Mouse (Mus musculus): ENCODE data around the gene Cubn. TPM values are rescaled to one million over a fixed set of nuclear protein-coding genes. Genes with fewer than 3 reads are reported as not detected.

The Cubn gene
- polyA plus RNA-seq, 1 experiment: 0.17 TPM

GRCm38 (mm10) chr2:13399480-13400072 lies 92.0 kb downstream of the Cubn start:
- WGBS: 36% methylated on average over 5 of the region's 5 CpGs
- DNase-seq: no peak
- TF ChIP-seq POLR2A (IDR thresholded peaks at IDR 0.05; ENCODE audit: borderline replicate concordance, extremely low read depth, low read depth, low read length) (no peak), CTCF (IDR thresholded peaks at IDR 0.05; ENCODE audit: insufficient read depth, low read length) (no peak)
- H3K4me1 ChIP-seq (ENCODE audit: control insufficient read depth, insufficient read depth, low read length): peaks cover 13% of the 10 kb centered on the region
- H3K4me3 ChIP-seq (replicated peaks; ENCODE audit: extremely low read depth, low read depth, low read length): no peak overlapping the region

DNA sequence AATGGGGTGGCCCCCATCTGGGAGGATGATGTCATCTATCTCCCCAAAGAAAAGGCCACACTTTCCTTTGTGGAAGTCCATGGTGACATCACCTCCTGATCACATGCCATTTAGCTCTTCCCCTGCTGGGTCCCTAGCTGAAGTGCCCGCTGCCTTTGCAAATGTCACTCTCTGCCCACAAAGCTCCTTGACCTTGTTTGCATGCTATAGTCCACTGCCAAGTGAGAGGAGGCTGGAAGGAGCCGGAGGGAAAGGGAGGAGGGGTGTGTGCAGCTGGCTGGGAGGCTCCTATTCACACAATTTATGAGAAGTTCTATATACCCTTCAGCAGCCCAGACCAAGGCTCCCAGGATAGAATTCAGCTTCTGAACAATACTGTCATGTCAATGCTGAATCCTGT lies 92.7 kb downstream of the Cubn start:
- Histone ChIP-seq H3K4me1 (ENCODE audit: control insufficient read depth, insufficient read depth, low read length) (peaks cover 13% of the 10 kb centered on the region), H3K4me3 (replicated peaks; ENCODE audit: extremely low read depth, low read depth, low read length) (no peak overlapping the region)
- peak; percentile 47 for DNase-seq
- TF ChIP-seq POLR2A (IDR thresholded peaks at IDR 0.05; ENCODE audit: borderline replicate concordance, extremely low read depth, low read depth, low read length) (no peak), CTCF (IDR thresholded peaks at IDR 0.05; ENCODE audit: insufficient read depth, low read length) (no peak)
- 2% methylated on average over 2 of the region's 2 CpGs for WGBS

DNA sequence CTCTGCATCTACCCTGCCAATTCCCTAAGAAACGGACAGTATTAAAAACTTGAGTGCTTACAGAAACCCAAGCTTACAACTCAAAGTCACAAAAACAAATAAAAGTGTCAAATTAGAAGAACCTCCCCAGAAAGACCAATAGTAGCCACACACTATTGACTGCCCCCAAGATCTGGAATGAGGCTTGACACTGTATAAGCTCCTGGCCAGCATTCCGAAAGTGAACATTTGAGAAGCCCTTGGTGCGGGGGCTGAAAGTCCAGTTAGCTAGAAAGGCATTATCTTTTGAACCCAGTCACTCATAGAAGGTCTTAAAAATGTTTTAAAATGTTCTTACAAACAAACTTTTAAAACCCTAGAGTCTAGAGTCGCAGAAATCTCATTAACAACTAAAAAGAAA lies 93.1 kb downstream of the Cubn start:
- TF ChIP-seq CTCF (IDR thresholded peaks at IDR 0.05; ENCODE audit: insufficient read depth, low read length): no peak
- no peak for TF ChIP-seq POLR2A (IDR thresholded peaks at IDR 0.05; ENCODE audit: borderline replicate concordance, extremely low read depth, low read depth, low read length)
- Histone ChIP-seq H3K4me1 (ENCODE audit: control insufficient read depth, insufficient read depth, low read length) (peaks cover 13% of the 10 kb centered on the region), H3K4me3 (replicated peaks; ENCODE audit: extremely low read depth, low read depth, low read length) (no peak overlapping the region)
- WGBS: 51% methylated on average over 4 of the region's 4 CpGs
- no peak for DNase-seq

DNA sequence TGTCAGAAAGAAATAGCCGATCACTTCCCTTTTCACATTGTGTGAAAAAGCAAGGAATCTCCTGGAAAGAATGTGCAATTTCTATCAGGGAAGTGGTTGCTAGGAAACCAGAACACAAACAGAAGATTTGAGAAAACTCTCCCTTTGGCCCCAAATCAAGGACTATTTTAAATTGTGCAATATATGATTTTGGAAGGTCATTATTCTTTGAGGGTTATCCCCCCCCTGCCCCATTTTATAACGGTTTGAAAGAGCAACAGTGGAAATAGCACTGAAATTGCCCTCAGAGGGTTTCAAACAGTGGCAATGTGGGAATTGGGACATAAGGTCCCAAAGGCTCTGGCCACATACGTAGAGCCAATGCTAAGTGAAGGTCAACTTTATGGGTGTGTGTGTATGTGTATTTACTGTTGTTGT lies 95.5 kb downstream of the Cubn start:
- no peak for DNase-seq
- peaks cover 13% of the 10 kb centered on the region for H3K4me1 ChIP-seq (ENCODE audit: control insufficient read depth, insufficient read depth, low read length)
- no peak overlapping the region for H3K4me3 ChIP-seq (replicated peaks; ENCODE audit: extremely low read depth, low read depth, low read length)
- TF ChIP-seq POLR2A (IDR thresholded peaks at IDR 0.05; ENCODE audit: borderline replicate concordance, extremely low read depth, low read depth, low read length) (no peak), CTCF (IDR thresholded peaks at IDR 0.05; ENCODE audit: insufficient read depth, low read length) (no peak)
- WGBS: 28% methylated on average over 3 of the region's 3 CpGs

DNA sequence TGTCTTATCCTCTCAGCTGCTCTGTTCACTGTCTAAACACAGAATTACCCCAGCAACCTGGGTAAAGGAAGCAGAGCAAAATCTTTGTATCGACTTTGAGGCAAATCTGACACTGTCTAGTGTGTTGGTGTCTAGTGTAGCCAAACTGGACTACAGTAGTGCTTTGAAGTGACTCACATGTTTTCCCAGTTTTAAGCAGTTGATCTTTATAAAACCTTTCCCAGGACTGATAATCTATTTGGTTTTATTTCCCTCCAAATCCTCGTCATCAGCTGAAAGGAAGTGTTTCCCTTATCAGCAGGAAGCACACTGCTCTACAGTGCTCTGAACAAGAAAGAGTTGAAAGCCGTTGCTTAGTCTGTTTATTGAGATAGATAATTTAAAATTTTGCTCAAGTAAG lies 100.6 kb downstream of the Cubn start:
- no peak for DNase-seq
- Histone ChIP-seq H3K4me3 (replicated peaks; ENCODE audit: extremely low read depth, low read depth, low read length) (no peak overlapping the region), H3K4me1 (ENCODE audit: control insufficient read depth, insufficient read depth, low read length) (peaks cover 11% of the 10 kb centered on the region)
- no peak for TF ChIP-seq POLR2A (IDR thresholded peaks at IDR 0.05; ENCODE audit: borderline replicate concordance, extremely low read depth, low read depth, low read length)
- no peak for TF ChIP-seq CTCF (IDR thresholded peaks at IDR 0.05; ENCODE audit: insufficient read depth, low read length)
- 18% methylated on average over 3 of the region's 3 CpGs for WGBS

DNA sequence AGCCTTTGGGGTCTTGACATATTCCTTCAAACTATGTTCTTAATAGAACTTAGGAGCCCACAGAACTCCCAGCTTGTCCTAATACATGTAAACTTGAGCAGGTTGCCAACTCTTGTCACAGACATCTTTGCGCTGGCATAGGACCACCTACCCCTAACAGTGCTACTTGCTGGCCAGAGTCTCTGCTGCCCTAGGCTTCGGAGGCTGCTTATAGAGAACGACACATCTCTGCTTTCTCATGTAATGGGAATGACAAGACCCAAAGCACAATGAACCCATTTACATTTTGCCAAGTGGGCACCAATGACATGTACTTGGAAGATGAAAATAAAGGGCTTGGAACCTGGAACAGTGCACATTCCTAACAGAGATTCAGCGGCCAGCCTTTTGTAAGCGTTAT lies 105.0 kb downstream of the Cubn start:
- Histone ChIP-seq H3K4me1 (ENCODE audit: control insufficient read depth, insufficient read depth, low read length) (peaks cover 24% of the 10 kb centered on the region), H3K4me3 (replicated peaks; ENCODE audit: extremely low read depth, low read depth, low read length) (no peak overlapping the region)
- DNase-seq: no peak
- 95% methylated on average over 5 of the region's 5 CpGs for WGBS
- TF ChIP-seq CTCF (IDR thresholded peaks at IDR 0.05; ENCODE audit: insufficient read depth, low read length): no peak
- no peak for TF ChIP-seq POLR2A (IDR thresholded peaks at IDR 0.05; ENCODE audit: borderline replicate concordance, extremely low read depth, low read depth, low read length)

GRCm38 (mm10) chr2:13385542-13386345 lies 105.9 kb downstream of the Cubn start:
- Histone ChIP-seq H3K4me1 (ENCODE audit: control insufficient read depth, insufficient read depth, low read length) (peaks cover 21% of the 10 kb centered on the region), H3K4me3 (replicated peaks; ENCODE audit: extremely low read depth, low read depth, low read length) (no peak overlapping the region)
- WGBS: 29% methylated on average over 3 of the region's 3 CpGs
- no peak for DNase-seq
- no peak for TF ChIP-seq CTCF (IDR thresholded peaks at IDR 0.05; ENCODE audit: insufficient read depth, low read length)
- TF ChIP-seq POLR2A (IDR thresholded peaks at IDR 0.05; ENCODE audit: borderline replicate concordance, extremely low read depth, low read depth, low read length): no peak

DNA sequence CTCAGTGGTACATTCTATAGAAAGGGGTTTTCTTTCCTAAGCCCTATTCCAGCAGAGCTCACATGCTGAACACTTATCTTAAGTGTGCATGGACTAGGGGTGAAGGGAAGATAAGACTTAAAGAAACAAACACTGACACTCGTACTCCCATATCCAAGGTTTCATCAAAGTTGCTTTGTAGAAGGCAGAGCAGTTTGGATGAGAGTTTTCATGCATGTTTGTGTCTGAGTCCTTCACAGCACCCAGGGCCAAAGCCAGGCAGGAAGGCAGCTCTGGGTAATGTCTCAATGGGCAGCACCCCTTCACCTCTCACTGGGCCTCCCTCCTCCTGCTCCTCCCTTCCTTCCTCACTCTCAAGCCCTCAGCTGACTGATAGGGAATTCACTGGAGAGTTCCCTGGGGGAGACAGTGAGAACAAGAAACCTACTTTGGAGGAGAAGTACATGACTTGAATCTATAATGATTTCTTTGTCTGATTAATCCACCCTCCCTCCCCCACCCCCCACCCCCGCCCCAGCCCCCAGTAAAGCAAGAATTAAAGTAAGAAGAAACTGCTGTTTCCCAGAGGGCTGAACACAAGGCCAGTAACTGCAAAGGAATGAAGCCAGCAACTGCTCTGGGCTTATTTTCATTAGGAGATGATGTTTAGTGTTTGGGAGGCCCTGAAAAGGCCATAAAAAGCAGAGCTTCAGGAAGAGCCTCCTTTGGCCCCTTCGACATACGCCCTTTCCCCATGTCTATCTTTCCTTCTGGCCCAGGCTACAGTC lies 106.7 kb downstream of the Cubn start:
- TF ChIP-seq CTCF (IDR thresholded peaks at IDR 0.05; ENCODE audit: insufficient read depth, low read length) (no peak), POLR2A (IDR thresholded peaks at IDR 0.05; ENCODE audit: borderline replicate concordance, extremely low read depth, low read depth, low read length) (peak; percentile 21; the same call in 1 of the 2 replicates)
- H3K4me3 ChIP-seq (replicated peaks; ENCODE audit: extremely low read depth, low read depth, low read length): no peak overlapping the region
- H3K4me1 ChIP-seq (ENCODE audit: control insufficient read depth, insufficient read depth, low read length): peaks cover 21% of the 10 kb centered on the region
- whole genome bisulfite sequencing: 33% methylated on average over 4 of the region's 4 CpGs
- DNase-seq: no peak

DNA sequence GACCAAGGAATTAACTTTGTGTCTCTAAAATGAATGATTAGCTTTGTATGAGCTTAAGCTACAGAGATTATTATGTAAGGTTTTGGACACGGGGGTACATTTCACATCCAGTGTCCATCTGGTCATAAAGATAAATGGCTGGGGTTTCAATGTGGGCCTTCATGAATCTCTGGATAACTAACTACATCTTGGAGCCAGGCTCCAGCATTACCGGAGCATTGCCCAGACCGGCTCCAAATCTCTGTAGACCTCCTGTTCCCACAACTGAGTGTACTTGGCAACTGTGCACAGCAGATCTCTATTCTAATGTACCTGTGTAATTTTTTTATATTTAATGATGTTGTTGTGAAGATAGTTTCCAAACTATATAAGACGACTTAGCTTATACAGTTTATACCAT lies 115.4 kb downstream of the Cubn start:
- Histone ChIP-seq H3K4me3 (replicated peaks; ENCODE audit: extremely low read depth, low read depth, low read length) (no peak overlapping the region), H3K4me1 (ENCODE audit: control insufficient read depth, insufficient read depth, low read length) (peaks cover 12% of the 10 kb centered on the region)
- WGBS: 84% methylated on average over 4 of the region's 4 CpGs
- TF ChIP-seq CTCF (IDR thresholded peaks at IDR 0.05; ENCODE audit: insufficient read depth, low read length) (no peak), POLR2A (IDR thresholded peaks at IDR 0.05; ENCODE audit: borderline replicate concordance, extremely low read depth, low read depth, low read length) (no peak)
- DNase-seq: no peak
